Mouse (Mus musculus): Measurements from ENCODE around the gene Odf2. TPM values are rescaled to one million over a fixed set of nuclear protein-coding genes. Genes with fewer than 3 reads are reported as not detected.

The Odf2 gene
- total RNA-seq, 2 experiments from 2014 or later = 84.6 to 94.6 TPM

Small RNA genes lying within 50 kb of the gene (microRNA-seq; reads per million reads assigned to microRNA genes)
- 0 reads per million in 2 experiments for gene Mir219a-2
- 0 reads per million in 2 experiments for gene Mir219b

Other genes with a start within 250 kb of the Odf2 start
- 1 to 10 TPM; 2.1 to 2.5 TPM for gene Gm13420, start 137.5 kb upstream of the Odf2 start, total RNA-seq (2021)
- gene Gm13547, start 129.9 kb upstream of the Odf2 start, total RNA-seq (2021) = not detected
- gene Coq4, start 101.7 kb upstream of the Odf2 start, total RNA-seq (2021) = 10 to 100 TPM; 26.5 to 27.9 TPM
- gene Trub2, start 100.7 kb upstream of the Odf2 start, total RNA-seq (2021) = 10 to 100 TPM; 39.3 to 39.5 TPM
- gene Slc27a4, start 86.6 kb upstream of the Odf2 start, total RNA-seq (2021) = 10 to 100 TPM; 72.1 to 75.8 TPM
- gene Urm1, start 69.1 kb upstream of the Odf2 start, total RNA-seq (2021) = 10 to 100 TPM; 48.1 to 49.6 TPM
- 1 to 10 TPM; 7.4 to 9.9 TPM for gene Cercam, start 20.1 kb upstream of the Odf2 start, total RNA-seq (2021)
- 10 to 100 TPM; 44.0 to 49.5 TPM for gene Gle1, start 46.2 kb downstream of the Odf2 start, total RNA-seq (2021)
- 100 to 1,000 TPM; 825 to 827 TPM for gene Sptan1, start 76.3 kb downstream of the Odf2 start, total RNA-seq (2021)
- gene Wdr34, start 159.7 kb downstream of the Odf2 start, total RNA-seq (2021) = 10 to 100 TPM; 39.5 to 45.2 TPM
- gene Set, start 168.2 kb downstream of the Odf2 start, total RNA-seq (2021) = 100 to 1,000 TPM; 191 to 199 TPM
- gene Pkn3, start 188.5 kb downstream of the Odf2 start, total RNA-seq (2021) = 1 to 10 TPM; 3.8 TPM
- 1 to 10 TPM; 6.1 to 6.7 TPM for gene Zdhhc12, start 204.4 kb downstream of the Odf2 start, total RNA-seq (2021)
- 100 to 1,000 TPM; 146 to 156 TPM for gene Zer1, start 235.4 kb downstream of the Odf2 start, total RNA-seq (2021)
- gene Tbc1d13, start 244.5 kb downstream of the Odf2 start, total RNA-seq (2021) = 10 to 100 TPM; 43.7 to 50.5 TPM

Measured in left cerebral cortex, adult 18-20 months (tissue).